Mouse (Mus musculus): ENCODE results near the gene AC131692.1.

The AC131692.1 gene

GRCm38 (mm10) chr19:6068951-6069350 lies 25.3 kb upstream of the AC131692.1 start:
- DNase-seq, result no peak

GRCm38 (mm10) chr19:6069851-6070250 lies 24.4 kb upstream of the AC131692.1 start:
- DNase-seq, result no peak

GRCm38 (mm10) chr19:6070571-6071250 lies 23.5 kb upstream of the AC131692.1 start:
- DNase-seq, result no peak

DNA sequence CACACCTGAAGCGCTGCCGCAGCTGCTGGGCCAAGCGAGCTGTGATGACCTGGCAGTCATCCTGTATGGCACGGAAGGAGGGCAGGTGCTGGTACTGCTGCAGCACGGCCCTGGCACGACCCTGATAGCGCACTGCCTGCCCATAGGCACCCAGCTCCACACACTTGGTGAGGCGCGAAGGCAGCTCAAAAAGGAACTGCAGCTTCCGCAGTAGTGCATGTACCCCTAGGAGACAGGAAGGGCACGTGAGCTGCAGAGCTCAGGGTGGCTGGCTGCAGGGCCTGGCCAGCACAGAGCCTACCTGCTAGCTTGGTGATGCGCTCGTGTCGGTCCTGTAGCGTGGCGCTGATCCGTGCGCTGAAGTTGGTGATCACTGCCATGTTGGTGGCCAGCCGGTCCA lies 23.0 kb upstream of the AC131692.1 start:
- no peak for DNase-seq

DNA sequence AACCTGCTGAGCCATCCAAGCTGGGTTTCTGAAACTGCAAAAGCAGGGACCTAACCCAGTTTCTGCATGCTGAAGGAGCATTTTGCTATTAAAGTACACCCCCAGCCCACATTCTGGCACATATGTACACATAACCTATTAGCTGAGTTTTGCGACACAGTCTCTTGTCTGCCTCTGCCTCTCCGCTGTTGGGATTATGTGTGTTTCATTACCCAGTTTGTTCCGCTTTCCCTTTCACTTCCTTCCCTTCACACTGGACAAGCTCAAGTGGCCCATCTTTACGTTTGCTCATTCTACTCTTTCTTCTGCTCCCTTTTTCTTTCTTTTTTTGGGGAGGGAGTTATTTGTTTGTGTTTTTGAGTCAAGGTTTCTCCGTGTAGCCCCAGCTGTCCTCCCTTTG lies 20.3 kb upstream of the AC131692.1 start:
- no peak for DNase-seq

DNA sequence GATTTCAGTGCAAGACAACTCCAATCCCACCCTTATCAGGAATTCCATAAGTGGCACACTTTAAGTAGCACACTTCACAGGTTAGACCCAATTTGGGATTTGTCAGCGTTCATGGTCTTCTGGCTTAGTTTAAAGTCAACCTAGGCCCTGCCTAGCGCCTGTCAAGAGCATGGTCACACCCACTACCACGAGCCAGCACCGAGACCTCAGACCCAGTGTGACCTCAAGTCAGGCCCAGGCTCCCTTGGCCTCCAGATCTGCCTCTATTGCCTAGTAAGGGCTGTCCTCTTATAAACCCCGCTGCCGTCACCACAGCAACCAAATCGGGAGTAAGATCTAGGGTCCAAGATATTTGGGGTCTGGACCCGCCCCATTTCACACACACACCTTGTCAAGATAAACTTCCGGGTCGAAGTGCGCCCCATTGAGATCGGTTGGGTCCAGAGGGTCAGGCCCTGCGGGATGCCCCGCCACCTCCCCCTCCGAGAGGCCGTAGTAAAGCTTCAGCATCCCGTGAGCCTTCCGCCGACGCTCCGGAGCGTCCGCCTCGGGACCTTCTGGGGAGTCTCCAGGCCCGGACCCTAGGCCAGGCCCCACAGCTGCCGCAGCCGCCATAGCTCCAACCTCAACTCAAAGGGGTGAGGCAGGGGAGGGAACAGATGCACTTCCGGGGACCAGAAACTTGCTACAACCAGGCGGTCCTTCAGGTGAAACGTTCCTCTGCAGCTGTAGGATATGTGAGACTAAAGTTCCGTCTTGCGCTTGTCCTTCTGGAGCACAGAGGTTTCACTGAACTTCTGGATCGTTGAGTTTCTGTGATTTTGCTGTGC lies 17.4 kb upstream of the AC131692.1 start, which contains the start of gene Vps51:
Gene Vps51 (minus strand): TSS at position 668 of the 830 bp plus-strand sequence.
- peak; percentile 88 to 93 for DNase-seq

DNA sequence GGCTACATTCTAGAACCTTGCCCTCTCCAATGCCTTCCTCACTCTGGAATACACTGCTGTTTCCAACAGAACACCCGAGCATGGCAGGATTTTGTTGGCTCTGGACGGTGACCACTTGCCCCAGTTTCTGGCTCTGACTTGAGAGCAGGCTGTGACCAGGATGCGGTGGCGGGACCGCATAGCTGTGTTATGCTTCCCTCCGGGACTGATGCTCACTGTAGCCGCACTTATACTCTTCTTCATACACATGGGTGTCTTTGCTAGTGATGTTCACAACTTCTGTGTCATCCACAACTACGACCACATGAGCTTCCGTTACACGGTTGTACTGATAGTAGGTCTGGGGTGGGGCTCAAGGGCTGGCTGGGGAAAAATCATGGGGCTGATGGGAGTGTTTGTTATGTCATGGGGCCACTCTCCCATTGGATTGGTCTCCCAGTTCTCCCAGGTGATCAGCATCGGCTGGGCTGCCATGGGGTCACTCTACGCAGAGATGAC lies 14.2 kb upstream of the AC131692.1 start, which contains the start of gene Tmem262:
Gene Tmem262 (plus strand): TSS at position 51 of the 498 bp plus-strand sequence.
- no peak for DNase-seq

- no peak for DNase-seq
Observed at GRCm38 (mm10) chr19:6082156-6082555, 12.1 kb upstream of the AC131692.1 start, which contains the start of gene Gm28374. Gene Gm28374, minus strand, starts transcription at chr19:6082256.

DNA sequence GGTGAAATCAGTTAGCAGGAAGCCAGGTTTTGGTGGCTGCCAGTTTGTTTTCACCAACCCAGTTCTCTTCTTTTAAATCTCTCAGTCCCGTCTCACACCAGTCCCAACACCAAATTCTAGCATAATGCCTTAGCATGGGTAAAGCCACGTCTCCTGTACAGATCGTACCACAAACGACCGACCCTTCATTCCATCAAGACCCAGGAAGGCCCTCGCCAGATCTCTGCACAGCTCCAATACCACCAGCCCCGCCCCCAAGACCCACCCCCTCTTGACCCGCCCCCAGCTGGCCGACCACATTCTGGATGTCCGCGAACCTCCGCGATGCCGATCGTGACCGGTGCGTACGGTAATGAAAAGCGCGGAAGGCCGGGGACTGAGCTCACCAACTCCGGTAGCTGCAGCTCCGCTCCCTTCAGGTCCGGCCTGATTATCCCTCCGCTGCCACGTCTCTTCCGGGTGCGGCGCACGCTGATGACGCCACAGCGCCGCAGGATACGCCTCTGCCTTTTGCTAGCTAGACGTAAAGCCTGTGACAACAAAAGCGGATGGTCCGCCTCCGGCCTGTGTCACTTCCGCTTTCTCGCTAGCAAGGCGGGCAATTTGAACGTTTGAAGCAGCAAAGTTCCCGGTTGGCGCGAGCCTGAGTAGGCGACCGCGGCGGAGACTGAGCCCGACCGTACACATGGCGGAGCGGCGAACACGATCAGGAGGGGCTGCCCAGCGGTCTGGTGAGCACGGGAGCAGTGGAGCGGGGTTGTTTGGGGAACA lies 9.6 kb upstream of the AC131692.1 start, which contains the start of the genes Zfpl1 and Cdca5:
Gene Zfpl1 (minus strand): TSS at position 479 of the 771 bp plus-strand sequence.
Gene Cdca5 (plus strand): TSS at position 506 of the 771 bp plus-strand sequence.
- DNase-seq, result peak; percentile 97

DNA sequence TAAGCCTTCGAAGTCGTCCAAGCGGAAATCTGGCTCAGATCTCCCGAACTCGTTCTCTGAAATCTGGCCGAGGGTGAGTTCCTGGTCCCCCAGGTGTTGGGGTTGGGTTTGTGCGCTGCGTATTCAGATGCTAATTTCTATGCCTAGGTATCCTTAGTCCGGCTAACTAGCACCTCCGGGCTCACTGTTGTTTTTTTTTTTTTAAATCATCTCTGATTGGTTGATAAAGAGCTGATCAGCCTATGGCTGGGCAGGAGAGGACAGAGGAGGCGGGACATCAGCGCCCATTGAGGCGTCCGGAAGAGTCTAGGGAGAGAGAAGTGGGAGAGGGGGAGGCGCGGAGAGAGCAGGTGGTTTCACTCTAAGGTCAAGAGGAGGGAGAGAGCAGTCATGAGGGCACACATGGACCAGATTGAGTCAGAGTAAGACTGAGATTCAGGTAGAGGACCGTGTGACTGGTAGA lies 8.8 kb upstream of the AC131692.1 start:
- DNase-seq, result peak in 1 of 2 experiments; percentile 53

GRCm38 (mm10) chr19:6088841-6089240 lies 5.4 kb upstream of the AC131692.1 start:
- no peak for DNase-seq

- no peak for DNase-seq
Observed at GRCm38 (mm10) chr19:6097847-6098246, 3.6 kb downstream of the AC131692.1 start.

DNA sequence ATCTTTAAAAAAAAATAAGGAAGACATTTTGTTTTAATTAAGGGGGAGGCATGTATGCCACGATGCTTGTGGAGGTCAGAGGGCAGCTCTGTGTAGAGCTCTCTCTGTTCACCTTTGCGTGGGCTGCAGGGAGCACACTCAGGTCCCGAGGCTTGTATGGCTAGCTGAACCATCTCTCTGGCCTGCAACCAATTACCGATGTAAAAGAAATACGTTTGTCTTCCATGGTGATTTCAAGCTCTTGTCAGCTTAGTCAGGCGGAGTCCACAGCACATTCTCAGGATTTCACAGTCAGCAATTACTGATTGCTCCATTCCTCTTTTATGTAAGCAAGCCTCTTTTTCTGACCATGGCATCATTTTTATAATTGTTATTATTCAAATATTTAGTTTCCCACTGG lies 7.0 kb downstream of the AC131692.1 start:
- DNase-seq, result no peak

GRCm38 (mm10) chr19:6102169-6102853 lies 8.1 kb downstream of the AC131692.1 start:
- DNase-seq, result no peak

DNA sequence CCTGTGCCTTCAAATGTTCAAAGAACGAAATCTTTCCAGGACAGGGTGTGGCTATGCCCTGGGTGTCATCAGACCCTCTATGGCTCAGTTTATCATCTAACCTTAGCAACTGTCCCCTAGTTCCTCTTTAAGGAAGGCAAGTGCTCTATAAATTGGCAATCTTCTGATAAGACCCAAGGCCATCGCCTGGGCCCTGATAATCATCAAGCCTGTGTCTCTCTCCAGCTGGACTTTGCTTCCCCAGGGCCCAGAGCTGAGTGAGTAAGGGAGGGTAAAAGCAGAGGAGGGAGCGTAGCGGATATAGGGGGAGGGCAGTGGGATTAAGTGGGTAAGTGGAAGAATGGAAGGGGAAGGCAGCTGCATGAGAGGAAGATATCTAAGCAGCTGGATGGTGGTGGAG lies 10.3 kb downstream of the AC131692.1 start:
- no peak for DNase-seq

- DNase-seq, result peak in 1 of 2 experiments; percentile 24
Observed at GRCm38 (mm10) chr19:6105586-6105985, 11.4 kb downstream of the AC131692.1 start, which contains the start of gene Naaladl1. Gene Naaladl1, plus strand, starts transcription at chr19:6105782.

DNA sequence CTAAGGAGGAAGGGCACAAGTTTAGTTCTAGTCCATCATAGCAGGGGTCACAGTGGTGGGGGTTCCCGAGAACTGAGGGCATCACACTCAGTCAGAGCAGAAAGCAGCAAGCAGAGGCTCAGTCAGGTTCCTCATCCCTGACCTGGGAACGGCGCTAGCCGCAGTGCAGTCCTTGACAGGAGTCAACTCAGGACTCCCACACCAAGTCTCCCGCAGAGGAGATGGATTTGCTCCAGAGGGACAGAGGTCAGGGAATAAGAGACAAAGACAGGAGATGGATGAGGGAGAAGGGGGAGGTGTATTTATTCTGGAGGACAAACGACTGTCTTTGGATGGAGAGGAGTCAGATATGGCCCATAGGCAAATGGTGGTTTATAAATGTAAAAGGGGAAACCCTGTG lies 18.9 kb downstream of the AC131692.1 start:
- peak in 1 of 2 experiments; percentile 46 for DNase-seq

DNA sequence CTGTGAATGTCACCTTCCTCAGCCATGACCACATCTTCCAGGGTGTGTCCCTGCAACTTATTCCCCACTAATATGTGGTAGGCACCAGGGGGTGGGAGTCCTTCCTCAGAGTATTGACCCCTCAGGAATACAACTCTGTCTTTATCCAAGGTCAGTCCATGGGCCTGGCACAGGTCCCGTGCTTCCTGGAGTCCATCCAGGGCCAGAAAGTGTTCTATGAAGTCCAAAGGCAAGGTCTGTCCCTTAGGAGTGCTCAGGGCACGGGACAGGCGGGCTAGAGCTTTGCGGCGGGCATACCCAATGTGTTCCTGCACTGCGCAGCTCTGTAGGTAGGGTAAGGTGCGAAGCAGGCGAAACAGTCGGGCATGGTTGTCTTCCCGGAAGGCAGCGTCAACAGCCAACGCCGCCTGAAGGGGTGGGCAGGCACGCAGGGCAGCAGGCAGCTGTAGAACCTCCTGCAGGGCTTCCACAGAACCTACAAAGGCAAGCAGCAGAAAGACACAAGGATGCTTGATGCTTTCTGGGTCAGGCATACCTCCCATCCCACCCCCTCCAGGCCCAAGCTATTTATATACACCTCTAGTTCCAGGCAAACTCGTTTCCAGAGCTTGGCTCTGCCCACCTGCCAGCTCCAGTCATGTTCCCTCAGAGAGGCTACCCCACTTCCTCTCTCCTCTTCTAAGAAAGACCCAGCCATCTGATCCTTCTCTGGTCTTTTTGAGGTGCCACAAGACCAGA lies 22.1 kb downstream of the AC131692.1 start:
- peak in 1 of 2 experiments; percentile 68 for DNase-seq

DNA sequence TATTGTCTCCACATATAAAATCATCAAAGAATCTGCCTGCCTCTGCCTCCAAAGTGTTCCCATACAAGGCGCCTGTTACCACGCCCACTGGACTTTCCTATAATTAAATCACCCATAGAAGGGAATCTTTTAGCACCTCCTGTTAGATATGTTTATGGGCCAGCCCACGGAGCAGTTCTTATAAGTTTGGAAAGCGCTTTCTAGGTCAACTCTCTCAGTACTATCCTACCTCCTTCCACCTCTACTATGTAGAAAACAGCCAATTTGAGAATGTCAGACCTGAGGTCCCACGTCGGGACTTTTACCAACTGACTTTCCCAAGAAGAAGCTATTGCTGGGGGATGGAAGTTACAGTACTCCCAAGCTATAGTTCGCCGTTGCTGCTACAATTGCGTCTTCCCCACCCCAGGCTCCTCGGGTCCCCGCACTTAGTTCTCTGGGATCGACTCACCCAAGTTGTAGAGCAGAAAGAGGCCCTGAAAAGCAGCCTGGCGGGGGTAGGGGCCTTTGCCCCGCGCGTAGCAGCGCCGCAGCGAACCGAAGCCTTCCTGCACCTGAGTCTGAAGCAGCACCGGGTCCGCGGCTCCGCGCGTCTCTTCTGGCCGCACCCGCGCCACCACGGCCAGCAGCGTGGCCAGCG lies 23.2 kb downstream of the AC131692.1 start:
- DNase-seq, result no peak

DNA sequence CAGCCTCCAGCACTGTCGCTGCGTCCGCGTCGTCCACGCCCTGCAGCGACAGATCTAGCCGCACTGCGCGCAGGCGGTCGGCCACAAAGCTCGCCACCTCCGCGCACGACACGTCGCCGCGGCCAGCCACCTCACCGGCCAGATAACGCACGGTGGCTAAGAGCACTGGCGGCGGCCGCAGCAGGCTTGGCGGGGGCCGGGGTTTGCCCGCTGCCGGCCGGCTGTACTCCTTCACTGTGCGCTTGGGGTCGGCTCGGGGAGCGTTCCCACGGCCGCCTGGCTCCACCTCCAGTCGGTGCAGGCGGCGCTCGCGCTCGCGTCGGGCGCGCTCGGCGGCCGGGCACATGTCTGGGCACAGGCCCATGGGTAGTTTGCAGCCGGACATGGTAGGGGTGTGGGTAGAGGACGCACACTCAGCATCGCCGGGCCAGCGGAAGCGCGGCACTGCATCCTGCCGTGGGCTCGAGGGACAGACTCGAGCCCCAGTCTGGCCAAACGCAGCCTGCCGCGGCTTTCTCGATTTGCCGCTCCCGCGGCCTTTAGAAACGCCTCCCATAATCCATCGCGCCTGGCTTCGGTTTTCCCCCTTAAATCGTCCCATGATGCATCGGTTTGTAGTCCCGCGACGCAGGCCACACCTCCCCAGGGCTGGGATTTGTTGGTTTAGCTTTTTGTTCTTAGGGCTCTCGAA lies 23.9 kb downstream of the AC131692.1 start, which contains the start of gene Sac3d1:
Gene Sac3d1 (minus strand): TSS at position 665 of the 691 bp plus-strand sequence.
- peak; percentile 85 to 92 for DNase-seq
